Mouse (Mus musculus): ENCODE results near the gene Trmt1. TPM values are rescaled to one million over a fixed set of nuclear protein-coding genes. Genes with fewer than 3 reads are reported as not detected.
A peak's percentile ranks its signal among the peaks of the same experiment; 100 is the strongest.

Trmt1 gene
- polyA plus RNA-seq, 1 experiment from 2014 or later: 47.9 TPM

DNA sequence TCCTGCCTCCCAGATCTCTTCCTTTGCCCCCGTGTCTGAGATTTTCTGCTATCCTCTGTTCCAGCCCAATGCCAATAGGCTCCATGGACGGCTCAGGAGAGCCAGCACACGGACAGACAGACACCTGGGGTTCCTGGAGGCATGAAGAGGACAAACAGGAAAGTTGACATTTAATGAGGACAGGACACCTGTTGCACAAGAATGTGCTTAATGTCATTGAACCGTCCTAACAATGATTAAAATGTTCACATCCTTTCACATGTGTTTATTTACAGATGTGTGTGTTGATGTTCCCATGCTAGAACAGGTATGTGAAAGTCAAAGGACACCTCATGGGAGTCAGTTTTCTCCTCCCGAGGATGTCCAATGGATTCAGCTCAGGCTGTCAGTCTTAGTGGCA lies 43.1 kb upstream of the Trmt1 start:
- Histone ChIP-seq H3K27ac (ENCODE audit: low read depth, low read length) (no peak overlapping the region), H3K9ac (ENCODE audit: low read depth, low read length) (no peak overlapping the region), H3K36me3 (ENCODE audit: control insufficient read depth, insufficient read depth, low read length) (no peaks in the 10 kb centered on the region), H3K4me3 (ENCODE audit: low read depth, low read length) (no peak overlapping the region), H3K27me3 (ENCODE audit: control insufficient read depth, insufficient read depth, low read length) (no peaks in the 10 kb centered on the region), H3K4me1 (replicated peaks; ENCODE audit: control insufficient read depth, insufficient read depth, low read length) (0 out of 2 replicates have a peak, but pooled peaks cover 2% of the 10 kb centered on the region), H3K4me2 (replicated peaks; ENCODE audit: low read depth, low read length) (no peak overlapping the region), H3K9me3 (ENCODE audit: control insufficient read depth, low read length) (no peaks in the 10 kb centered on the region)
- DNase-seq (ENCODE audit: low spot score) (no peak), ATAC-seq (ENCODE audit: low FRiP score) (no peak)
- 83% methylated on average over 5 of the region's 5 CpGs for WGBS

DNA sequence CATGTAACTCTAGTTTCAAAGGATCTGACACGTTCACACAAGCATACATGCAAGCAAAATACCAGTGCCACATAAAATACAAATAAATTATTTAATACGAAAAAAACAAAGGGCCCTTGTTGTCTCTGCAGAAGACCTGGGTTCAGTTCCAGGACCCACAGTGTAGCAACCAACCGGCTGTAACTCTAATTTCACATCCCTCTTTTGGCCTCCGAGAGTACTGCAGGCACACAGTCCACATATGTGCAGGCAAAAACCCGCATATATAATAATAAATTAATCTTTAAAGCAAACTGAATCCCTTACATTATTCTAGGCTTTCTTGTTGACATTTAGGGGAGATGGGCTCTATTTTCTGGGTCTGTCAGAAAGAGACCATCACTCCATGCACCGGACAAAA lies 39.3 kb upstream of the Trmt1 start:
- ATAC-seq (ENCODE audit: low FRiP score) (peak; percentile 36; the same call in 1 of the 2 replicates), DNase-seq (ENCODE audit: low spot score) (no peak)
- Histone ChIP-seq H3K9ac (ENCODE audit: low read depth, low read length) (no peak overlapping the region), H3K4me1 (replicated peaks; ENCODE audit: control insufficient read depth, insufficient read depth, low read length) (peaks cover 5% of the 10 kb centered on the region; the same call in 1 of the 2 replicates), H3K27ac (ENCODE audit: low read depth, low read length) (no peak overlapping the region; the same call in 1 of the 2 replicates), H3K27me3 (ENCODE audit: control insufficient read depth, insufficient read depth, low read length) (no peaks in the 10 kb centered on the region), H3K9me3 (ENCODE audit: control insufficient read depth, low read length) (no peaks in the 10 kb centered on the region), H3K36me3 (ENCODE audit: control insufficient read depth, insufficient read depth, low read length) (no peaks in the 10 kb centered on the region), H3K4me3 (ENCODE audit: low read depth, low read length) (no peak overlapping the region), H3K4me2 (replicated peaks; ENCODE audit: low read depth, low read length) (no peak overlapping the region; the same call in 1 of the 2 replicates)
- 64% methylated on average over 6 of the region's 6 CpGs for WGBS

DNA sequence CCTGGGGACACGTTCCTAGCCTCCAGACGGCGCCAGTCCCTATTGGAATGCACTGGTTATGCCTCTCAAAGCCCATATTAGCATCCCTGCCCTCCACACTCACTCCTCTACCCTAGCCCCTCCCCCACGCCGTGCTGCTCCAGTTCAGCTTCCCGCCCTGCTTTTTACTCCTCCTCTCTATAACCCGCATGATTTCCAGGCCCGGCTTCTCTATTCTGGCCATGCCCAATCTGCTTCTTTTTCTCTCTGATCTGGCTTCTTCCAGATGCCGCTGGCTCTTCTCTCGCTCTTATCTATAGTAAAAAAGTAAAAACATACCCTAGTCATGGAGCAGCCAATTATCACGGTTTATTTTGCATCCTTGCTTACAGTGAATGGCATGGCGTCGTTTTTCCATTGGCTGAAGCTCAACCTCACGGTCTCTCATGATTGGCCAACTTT lies 38.6 kb upstream of the Trmt1 start:
- H3K9ac ChIP-seq (ENCODE audit: low read depth, low read length): no peak overlapping the region
- no peaks in the 10 kb centered on the region for H3K27me3 ChIP-seq (ENCODE audit: control insufficient read depth, insufficient read depth, low read length)
- peak; percentile 76 for ATAC-seq (ENCODE audit: low FRiP score)
- no peaks in the 10 kb centered on the region for H3K9me3 ChIP-seq (ENCODE audit: control insufficient read depth, low read length)
- H3K27ac ChIP-seq (ENCODE audit: low read depth, low read length): peak overlapping the region; percentile 19; the same call in 1 of the 2 replicates
- H3K36me3 ChIP-seq (ENCODE audit: control insufficient read depth, insufficient read depth, low read length): no peaks in the 10 kb centered on the region
- peak overlapping the region; percentile 39 for H3K4me2 ChIP-seq (replicated peaks; ENCODE audit: low read depth, low read length)
- peaks cover 5% of the 10 kb centered on the region; the same call in 1 of the 2 replicates for H3K4me1 ChIP-seq (replicated peaks; ENCODE audit: control insufficient read depth, insufficient read depth, low read length)
- H3K4me3 ChIP-seq (ENCODE audit: low read depth, low read length): peak overlapping the region; percentile 12; the same call in 1 of the 2 replicates
- DNase-seq (ENCODE audit: low spot score): peak; percentile 83
- WGBS: 1% methylated on average over 14 of the region's 14 CpGs

DNA sequence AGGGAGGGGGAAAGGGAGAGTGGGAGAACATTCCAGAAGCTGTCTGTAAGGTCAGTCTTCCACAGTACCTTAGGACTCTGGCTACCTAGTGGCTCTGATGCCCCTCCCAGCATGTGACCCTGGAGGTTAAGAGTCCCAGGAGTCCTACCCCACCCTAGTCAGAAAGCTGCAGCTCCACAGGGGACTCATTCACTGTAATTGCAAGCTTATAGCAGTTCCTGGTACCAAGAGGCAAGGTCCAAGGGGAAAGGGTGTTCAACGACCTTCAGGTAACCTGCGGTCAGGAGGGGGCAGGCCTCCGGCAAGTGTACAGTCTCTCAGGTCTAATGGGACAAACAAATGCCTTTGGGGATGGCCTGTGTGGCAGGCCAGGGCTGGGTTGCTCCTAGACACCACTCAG lies 35.9 kb upstream of the Trmt1 start:
- WGBS: 38% methylated on average over 3 of the region's 3 CpGs
- ATAC-seq (ENCODE audit: low FRiP score) (no peak), DNase-seq (ENCODE audit: low spot score) (no peak)
- Histone ChIP-seq H3K9me3 (ENCODE audit: control insufficient read depth, low read length) (no peaks in the 10 kb centered on the region), H3K9ac (ENCODE audit: low read depth, low read length) (peak overlapping the region; percentile 19; the same call in 1 of the 2 replicates), H3K36me3 (ENCODE audit: control insufficient read depth, insufficient read depth, low read length) (no peaks in the 10 kb centered on the region), H3K4me3 (ENCODE audit: low read depth, low read length) (no peak overlapping the region), H3K4me2 (replicated peaks; ENCODE audit: low read depth, low read length) (no peak overlapping the region), H3K27ac (ENCODE audit: low read depth, low read length) (peak overlapping the region; percentile 67), H3K27me3 (ENCODE audit: control insufficient read depth, insufficient read depth, low read length) (no peaks in the 10 kb centered on the region), H3K4me1 (replicated peaks; ENCODE audit: control insufficient read depth, insufficient read depth, low read length) (peaks cover 5% of the 10 kb centered on the region; the same call in 1 of the 2 replicates)

DNA sequence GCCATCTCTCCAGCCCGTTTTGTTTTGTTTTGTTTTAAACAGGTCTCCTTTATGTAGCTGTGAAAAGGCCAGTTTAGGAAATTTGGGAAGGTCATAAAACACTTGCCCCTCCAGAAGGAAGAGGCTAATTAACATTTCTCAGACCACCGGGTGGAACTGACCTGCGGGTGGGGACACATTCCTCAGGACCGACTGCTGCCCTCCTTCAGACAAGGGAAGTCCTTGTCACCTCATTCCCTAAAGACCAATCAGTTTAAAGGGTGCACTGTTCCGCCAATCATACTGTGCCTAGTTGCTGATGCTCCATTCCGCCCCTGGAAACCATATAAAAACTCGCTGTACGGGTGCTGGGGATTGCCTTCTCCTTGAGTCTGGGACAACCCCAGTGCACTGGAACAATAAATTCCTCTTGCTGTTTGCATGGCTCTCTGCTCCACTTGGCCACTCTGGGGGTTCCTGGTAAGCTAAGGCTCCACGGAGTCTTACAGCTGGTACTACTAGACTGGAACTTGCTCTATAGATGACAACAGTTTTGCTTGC lies 32.9 kb upstream of the Trmt1 start:
- Histone ChIP-seq H3K27ac (ENCODE audit: low read depth, low read length) (no peak overlapping the region), H3K9ac (ENCODE audit: low read depth, low read length) (no peak overlapping the region), H3K4me2 (replicated peaks; ENCODE audit: low read depth, low read length) (no peak overlapping the region), H3K27me3 (ENCODE audit: control insufficient read depth, insufficient read depth, low read length) (no peaks in the 10 kb centered on the region), H3K36me3 (ENCODE audit: control insufficient read depth, insufficient read depth, low read length) (no peaks in the 10 kb centered on the region), H3K4me3 (ENCODE audit: low read depth, low read length) (no peak overlapping the region), H3K9me3 (ENCODE audit: control insufficient read depth, low read length) (no peaks in the 10 kb centered on the region), H3K4me1 (replicated peaks; ENCODE audit: control insufficient read depth, insufficient read depth, low read length) (peaks cover 17% of the 10 kb centered on the region)
- no peak for DNase-seq (ENCODE audit: low spot score)
- no peak for ATAC-seq (ENCODE audit: low FRiP score)
- WGBS: 63% methylated on average over 9 of the region's 9 CpGs

DNA sequence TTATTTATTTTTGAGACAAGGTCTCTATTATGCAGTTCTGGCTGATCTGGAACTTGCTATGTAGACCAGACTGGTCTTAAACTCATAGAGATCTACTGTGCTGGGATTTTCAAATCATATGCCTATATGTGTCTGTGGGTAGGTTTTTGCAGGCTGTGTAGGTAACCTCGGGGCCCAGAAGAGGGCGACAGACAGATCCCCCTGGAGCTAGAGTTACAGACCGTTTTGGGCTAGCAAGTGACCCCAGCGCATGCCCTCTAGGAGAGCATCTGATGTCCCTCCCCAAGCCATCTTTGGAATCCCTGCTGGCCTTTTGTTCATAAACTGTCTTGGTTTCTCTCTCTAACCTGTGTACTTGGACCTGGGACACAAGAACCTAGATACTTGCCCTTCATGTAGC lies 31.5 kb upstream of the Trmt1 start:
- peak overlapping the region; percentile 88; the same call in 1 of the 2 replicates for H3K27ac ChIP-seq (ENCODE audit: low read depth, low read length)
- H3K4me1 ChIP-seq (replicated peaks; ENCODE audit: control insufficient read depth, insufficient read depth, low read length): peaks cover 17% of the 10 kb centered on the region
- no peaks in the 10 kb centered on the region for H3K27me3 ChIP-seq (ENCODE audit: control insufficient read depth, insufficient read depth, low read length)
- DNase-seq (ENCODE audit: low spot score) (peak; percentile 39), ATAC-seq (ENCODE audit: low FRiP score) (no peak)
- no peak overlapping the region for H3K4me2 ChIP-seq (replicated peaks; ENCODE audit: low read depth, low read length)
- no peaks in the 10 kb centered on the region for H3K9me3 ChIP-seq (ENCODE audit: control insufficient read depth, low read length)
- no peak overlapping the region for H3K4me3 ChIP-seq (ENCODE audit: low read depth, low read length)
- no peak overlapping the region for H3K9ac ChIP-seq (ENCODE audit: low read depth, low read length)
- WGBS: 36% methylated on average over 4 of the region's 4 CpGs
- no peaks in the 10 kb centered on the region for H3K36me3 ChIP-seq (ENCODE audit: control insufficient read depth, insufficient read depth, low read length)

DNA sequence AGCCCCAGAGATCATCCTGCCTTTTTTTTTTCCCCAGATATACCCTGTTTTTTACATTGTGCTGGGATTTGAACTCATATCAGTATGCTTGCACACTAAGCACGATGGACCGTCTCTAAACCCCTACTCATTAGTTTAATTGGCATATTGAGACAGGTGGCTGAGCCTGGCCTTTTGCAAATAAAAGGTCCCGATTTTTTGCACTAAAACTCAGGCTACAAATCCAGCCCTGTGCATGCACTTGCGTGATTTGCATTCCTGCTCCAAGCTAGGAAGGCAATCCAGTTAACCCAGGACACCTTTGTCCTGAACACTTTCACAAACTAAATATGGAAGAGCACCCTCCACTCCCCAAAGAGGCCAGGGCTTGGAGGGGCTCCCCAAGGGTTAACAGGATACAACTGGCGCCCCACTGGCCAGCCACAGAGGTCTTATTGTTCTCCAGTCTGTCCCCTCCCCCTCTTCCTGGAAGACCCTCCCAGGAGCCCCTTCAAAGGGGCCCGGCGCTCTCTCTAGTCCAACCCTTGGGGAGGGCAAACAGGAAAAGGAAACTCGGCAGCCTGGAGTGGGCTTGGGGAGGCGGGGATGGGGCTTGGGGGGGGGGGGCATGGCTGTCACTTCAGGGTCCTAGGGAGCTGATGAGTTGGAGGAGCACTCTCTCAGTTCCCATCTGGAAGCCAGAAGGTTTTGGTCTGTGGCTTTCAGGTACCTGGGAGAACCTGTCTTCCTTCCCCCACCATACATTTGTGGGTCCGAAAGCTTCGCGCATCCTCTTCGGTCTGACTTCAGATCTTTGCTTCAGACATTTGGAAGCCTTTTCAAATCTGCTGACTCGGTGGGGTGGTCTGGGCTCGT lies 30.5 kb upstream of the Trmt1 start:
- peak; percentile 82 for DNase-seq (ENCODE audit: low spot score)
- H3K4me2 ChIP-seq (replicated peaks; ENCODE audit: low read depth, low read length): peak overlapping the region; percentile 40
- peak; percentile 82 for ATAC-seq (ENCODE audit: low FRiP score)
- no peaks in the 10 kb centered on the region for H3K9me3 ChIP-seq (ENCODE audit: control insufficient read depth, low read length)
- H3K36me3 ChIP-seq (ENCODE audit: control insufficient read depth, insufficient read depth, low read length): no peaks in the 10 kb centered on the region
- H3K9ac ChIP-seq (ENCODE audit: low read depth, low read length): peak overlapping the region; percentile 62
- under 1% methylated on average over 15 of the region's 15 CpGs for WGBS
- peak overlapping the region; percentile 88 for H3K27ac ChIP-seq (ENCODE audit: low read depth, low read length)
- no peaks in the 10 kb centered on the region for H3K27me3 ChIP-seq (ENCODE audit: control insufficient read depth, insufficient read depth, low read length)
- peaks cover 14% of the 10 kb centered on the region for H3K4me1 ChIP-seq (replicated peaks; ENCODE audit: control insufficient read depth, insufficient read depth, low read length)
- H3K4me3 ChIP-seq (ENCODE audit: low read depth, low read length): peak overlapping the region; percentile 29

DNA sequence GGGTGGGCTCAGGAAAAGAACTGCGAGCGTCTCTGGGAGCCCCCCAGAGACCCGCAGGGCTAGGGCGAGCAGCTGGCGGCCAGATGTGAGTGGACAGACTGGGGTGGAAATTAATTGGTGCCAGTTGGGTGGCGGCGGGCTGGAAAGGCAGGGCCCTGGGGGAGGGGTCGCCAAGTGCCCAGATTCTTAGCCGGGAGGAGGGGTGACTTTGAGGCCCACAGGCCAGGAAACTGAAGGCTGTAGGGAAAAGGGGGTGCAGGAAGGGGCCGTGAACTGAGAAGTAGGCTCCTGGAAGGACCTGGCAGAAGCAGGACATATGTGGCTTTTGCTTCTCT lies 29.9 kb upstream of the Trmt1 start:
- peak overlapping the region; percentile 88 for H3K27ac ChIP-seq (ENCODE audit: low read depth, low read length)
- peak overlapping the region; percentile 62 for H3K9ac ChIP-seq (ENCODE audit: low read depth, low read length)
- H3K4me2 ChIP-seq (replicated peaks; ENCODE audit: low read depth, low read length): peak overlapping the region; percentile 40
- peak; percentile 87 for DNase-seq (ENCODE audit: low spot score)
- no peaks in the 10 kb centered on the region for H3K27me3 ChIP-seq (ENCODE audit: control insufficient read depth, insufficient read depth, low read length)
- H3K4me3 ChIP-seq (ENCODE audit: low read depth, low read length): peak overlapping the region; percentile 29
- H3K9me3 ChIP-seq (ENCODE audit: control insufficient read depth, low read length): no peaks in the 10 kb centered on the region
- H3K4me1 ChIP-seq (replicated peaks; ENCODE audit: control insufficient read depth, insufficient read depth, low read length): peaks cover 14% of the 10 kb centered on the region
- H3K36me3 ChIP-seq (ENCODE audit: control insufficient read depth, insufficient read depth, low read length): no peaks in the 10 kb centered on the region
- ATAC-seq (ENCODE audit: low FRiP score): peak; percentile 50
- WGBS: 0% methylated on average over 10 of the region's 10 CpGs

Measured in hindbrain, embryonic 11.5 days (tissue).